Mouse (Mus musculus) adipocyte (in vitro differentiated cells): Measurements from ENCODE around the gene Supt4a.

ENCODE experiments used
- DNase-seq: peaks from one replicate; pipeline ENCODE4 v3.0.0-alpha.2; 2016; ENCODE audit warnings: low spot score

The Supt4a gene

DNA sequence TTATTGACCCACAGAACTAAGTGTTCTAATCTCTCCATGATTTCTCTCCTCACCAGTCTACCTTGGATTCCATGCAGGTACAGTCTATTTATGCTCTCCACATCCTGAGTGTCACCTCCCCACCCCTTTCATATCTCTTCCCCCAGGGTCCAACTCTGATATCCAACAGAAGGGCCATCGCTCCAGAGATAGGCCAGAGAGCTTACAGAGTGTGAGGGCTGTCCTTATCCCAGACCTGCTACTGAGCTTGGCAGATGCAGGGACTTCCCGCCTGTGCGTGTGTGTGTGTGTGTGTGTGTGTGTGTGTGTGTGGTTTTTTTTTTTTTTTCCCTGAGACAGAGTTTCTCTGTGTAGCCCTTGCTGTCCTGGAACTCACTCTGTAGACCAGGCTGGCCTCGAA is 31.4 kb downstream of the Supt4a start:
- DNase-seq: no peak

DNA sequence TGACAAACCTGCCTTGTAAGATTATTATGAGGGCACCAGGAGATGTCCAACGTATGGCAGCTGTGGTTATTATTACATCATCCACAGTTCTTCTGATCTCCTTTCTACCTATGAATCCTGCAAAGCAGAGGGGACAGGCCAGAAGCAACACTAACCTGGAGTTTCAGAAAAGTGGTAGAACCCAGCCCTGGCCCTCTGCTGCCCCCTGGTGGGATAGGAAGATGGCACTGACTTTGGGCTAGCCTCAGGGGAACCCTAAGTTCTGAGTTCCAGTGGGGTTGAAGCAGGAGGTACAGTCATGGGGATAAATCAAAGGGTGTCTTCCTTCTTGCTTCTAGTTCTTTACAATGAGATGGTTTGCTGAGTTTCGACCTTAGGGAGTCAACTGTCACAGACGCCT is 33.6 kb downstream of the Supt4a start:
- DNase-seq: peak; percentile 45

DNA sequence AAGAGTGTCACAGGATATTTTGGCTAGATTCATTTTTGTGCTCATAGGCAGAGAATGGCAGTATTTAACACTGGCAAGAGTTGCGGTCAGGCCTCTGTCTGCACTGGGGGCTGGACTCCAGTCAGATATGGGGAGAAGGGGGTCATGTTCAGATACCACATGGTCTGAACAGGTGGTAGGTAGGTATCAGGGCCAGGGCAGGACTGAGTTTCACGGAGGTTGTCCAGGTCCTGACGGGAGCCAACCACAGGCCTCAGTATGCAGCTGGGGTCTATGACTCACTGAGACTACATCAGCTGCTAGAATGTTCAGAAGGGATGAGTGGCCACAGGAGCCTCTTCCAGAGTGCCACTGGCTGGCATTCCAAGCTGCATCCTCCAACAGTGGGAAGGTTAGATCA is 35.0 kb downstream of the Supt4a start:
- DNase-seq: no peak

DNA sequence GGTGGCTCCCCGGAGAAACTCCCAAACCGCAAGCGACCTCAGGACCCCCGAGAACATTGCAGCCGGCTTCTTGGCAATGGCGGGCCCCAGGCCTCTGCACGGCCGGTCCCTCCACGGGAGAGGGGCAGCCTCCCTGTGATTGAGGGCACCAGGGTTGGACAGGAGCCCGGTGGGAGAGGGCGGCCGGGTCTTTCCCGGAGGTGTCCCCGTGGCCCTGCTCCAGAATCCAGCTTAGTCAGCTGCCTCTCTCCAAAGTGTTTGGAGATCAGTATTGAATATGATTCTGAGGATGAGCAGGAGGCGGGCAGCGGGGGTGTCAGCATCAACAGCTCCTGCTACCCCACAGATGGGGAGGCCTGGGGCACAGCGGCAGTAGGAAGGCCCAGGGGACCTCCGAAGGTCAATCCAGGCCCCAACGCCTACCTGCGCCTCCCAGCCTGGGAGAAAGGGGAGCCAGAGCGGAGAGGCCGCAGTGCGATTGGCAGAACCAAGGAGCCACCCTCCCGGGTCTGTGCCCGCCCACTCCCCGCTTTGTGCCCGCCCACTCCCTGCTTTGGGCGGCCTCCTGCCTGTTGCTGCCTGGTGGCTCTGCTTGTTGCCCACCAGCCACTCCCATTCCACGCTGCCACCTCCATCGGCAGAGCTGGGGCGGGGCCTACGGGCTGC is 40.9 kb downstream of the Supt4a start:
- DNase-seq: no peak

DNA sequence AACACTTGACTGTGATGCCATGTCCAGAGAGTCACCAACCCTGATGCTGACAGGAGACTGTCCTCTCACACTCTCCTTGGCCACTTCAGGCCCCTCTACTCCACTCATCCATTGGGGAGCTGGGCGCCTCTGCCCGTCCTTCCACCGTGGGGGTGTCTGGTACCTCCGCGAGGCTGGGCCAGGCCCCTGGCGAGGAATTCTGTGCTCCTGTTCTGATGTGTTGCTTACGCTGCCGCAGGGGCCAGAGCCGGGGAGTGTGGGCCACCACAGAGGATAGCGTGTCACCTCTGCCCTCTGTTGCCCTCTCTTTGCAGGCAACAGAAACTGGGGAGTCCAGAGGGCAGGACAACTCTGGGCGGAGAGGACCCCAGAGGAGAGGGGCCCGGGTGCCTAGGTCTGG is 41.6 kb downstream of the Supt4a start:
- no peak for DNase-seq

DNA sequence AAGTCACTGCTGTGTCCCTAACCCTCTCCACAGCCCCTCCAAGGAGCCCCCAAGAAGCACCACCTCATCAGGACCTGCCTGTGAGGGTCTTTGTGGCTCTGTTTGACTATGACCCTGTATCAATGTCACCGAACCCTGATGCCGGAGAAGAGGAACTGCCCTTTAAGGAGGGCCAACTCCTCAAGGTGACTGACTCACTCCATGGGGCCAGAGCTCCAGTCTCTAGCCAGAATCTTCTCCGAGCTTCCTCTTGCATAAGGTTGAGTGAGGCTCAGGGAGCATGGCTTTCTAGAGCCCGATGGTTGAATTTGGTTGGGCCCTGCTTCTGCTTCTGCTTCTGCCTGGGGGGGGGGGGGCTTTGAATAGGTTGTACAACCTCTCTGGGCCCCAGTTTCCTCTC is 42.0 kb downstream of the Supt4a start:
- no peak for DNase-seq

DNA sequence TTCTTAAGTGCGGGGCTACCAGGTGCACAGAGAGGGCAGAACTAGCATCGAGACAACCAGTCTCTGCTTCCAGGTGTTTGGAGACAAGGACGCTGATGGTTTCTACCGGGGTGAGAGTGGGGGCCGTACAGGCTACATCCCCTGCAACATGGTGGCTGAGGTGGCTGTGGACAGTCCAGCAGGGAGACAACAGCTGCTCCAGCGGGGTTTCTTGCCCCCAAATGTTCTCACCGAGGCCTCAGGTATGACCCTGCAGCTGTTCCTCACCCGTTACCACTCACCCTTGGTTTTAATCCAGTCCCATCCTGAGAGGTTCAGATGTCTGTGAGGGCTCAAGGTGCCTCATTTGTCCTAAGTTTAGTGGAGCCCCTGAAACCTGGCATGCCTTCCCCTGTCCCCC is 42.8 kb downstream of the Supt4a start:
- no peak for DNase-seq

DNA sequence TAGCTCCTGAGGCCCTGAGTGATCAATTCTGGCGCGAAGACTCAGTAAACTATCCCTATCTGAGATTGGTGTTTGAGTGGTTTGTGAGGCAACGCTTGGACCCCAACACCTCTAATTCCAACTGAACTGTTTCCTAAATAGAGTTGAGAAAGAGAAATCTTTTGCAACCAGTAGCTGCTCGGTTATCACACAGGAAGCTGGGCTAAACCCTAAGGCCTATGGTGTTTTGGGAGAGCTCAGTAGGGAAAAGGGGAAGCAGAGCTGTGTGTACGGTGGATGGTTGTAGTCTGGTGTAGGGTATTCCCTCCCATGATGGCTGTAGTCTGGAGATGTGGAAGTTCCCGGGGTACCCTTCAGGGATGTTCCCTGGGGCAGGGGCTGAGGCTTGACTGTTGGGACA is 52.7 kb downstream of the Supt4a start:
- no peak for DNase-seq
